Mouse (Mus musculus): ENCODE measurements around the gene Ncbp3.

DNA sequence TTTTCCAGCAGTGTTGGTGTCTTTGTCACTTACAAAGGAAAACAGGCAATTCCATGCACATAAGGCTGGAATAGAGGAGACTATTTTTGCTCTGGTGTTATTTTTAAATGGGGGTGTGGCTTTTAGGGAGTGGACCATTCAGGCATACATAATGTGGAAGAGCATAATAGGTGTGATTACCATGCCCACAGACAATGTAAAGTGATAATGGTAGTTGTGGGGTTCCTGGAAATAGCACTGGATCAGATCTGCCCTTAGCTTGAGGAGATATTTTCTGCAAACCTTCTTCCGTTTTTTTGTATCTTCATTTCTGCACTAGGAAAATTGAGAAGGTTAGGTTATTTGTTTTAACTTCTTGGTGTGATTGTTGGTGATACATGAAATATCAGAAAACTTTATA lies 5.2 kb downstream of the Ncbp3 start:
- TF ChIP-seq CTCF (IDR thresholded peaks at IDR 0.05; ENCODE audit: borderline replicate concordance, control insufficient read depth, extremely low read depth, insufficient read depth, low read length, poor library complexity) (no peak), POLR2A (IDR thresholded peaks at IDR 0.05; ENCODE audit: control insufficient read depth, extremely low read depth, insufficient read depth, low read length, poor library complexity) (no peak)

All from thymus, adult 2 months (tissue).